Mouse (Mus musculus): Measurements from ENCODE around the gene Lgi1. TPM values are rescaled to one million over a fixed set of nuclear protein-coding genes. Genes with fewer than 3 reads are reported as not detected.

Lgi1 gene
- polyA plus RNA-seq, 1 experiment from 2014 or later = 9.5 TPM

GRCm38 (mm10) chr19:38354819-38355360 is 90.6 kb downstream of the Lgi1 start:
- Histone ChIP-seq H3K4me2 (no peak overlapping the region), H3K9me3 (no peaks in the 10 kb centered on the region), H3K27me3 (no peaks in the 10 kb centered on the region), H3K36me3 (no peaks in the 10 kb centered on the region), H3K27ac (replicated peaks) (no peak overlapping the region), H3K4me1 (replicated peaks) (no peaks in the 10 kb centered on the region; the same call in 1 of the 2 replicates), H3K4me3 (no peak overlapping the region), H3K9ac (no peak overlapping the region)
- no peak for ATAC-seq (ENCODE audit: low read depth)
- WGBS = 71% methylated on average over 10 of the region's 10 CpGs

GRCm38 (mm10) chr19:38356211-38356828 is 92.0 kb downstream of the Lgi1 start:
- ATAC-seq (ENCODE audit: low read depth) = no peak
- H3K9me3 ChIP-seq = no peaks in the 10 kb centered on the region
- 79% methylated on average over 8 of the region's 8 CpGs for WGBS
- no peak overlapping the region for H3K4me3 ChIP-seq
- H3K27me3 ChIP-seq = no peaks in the 10 kb centered on the region
- H3K4me1 ChIP-seq (replicated peaks) = no peaks in the 10 kb centered on the region; the same call in 1 of the 2 replicates
- no peaks in the 10 kb centered on the region for H3K36me3 ChIP-seq
- H3K4me2 ChIP-seq = no peak overlapping the region
- H3K9ac ChIP-seq = no peak overlapping the region
- H3K27ac ChIP-seq (replicated peaks) = no peak overlapping the region

- 53% methylated on average over 9 of the region's 9 CpGs for WGBS
- H3K36me3 ChIP-seq = no peaks in the 10 kb centered on the region
- no peaks in the 10 kb centered on the region; the same call in 1 of the 2 replicates for H3K4me1 ChIP-seq (replicated peaks)
- no peak overlapping the region for H3K4me2 ChIP-seq
- no peak for ATAC-seq (ENCODE audit: low read depth)
- H3K9ac ChIP-seq = no peak overlapping the region
- H3K27me3 ChIP-seq = no peaks in the 10 kb centered on the region
- H3K9me3 ChIP-seq = no peaks in the 10 kb centered on the region
- H3K27ac ChIP-seq (replicated peaks) = no peak overlapping the region
- H3K4me3 ChIP-seq = no peak overlapping the region
These were observed 93.8 kb downstream of the Lgi1 start for GRCm38 (mm10) chr19:38357956-38358623.

- no peak overlapping the region for H3K4me2 ChIP-seq
- 84% methylated on average over 1 of the region's 1 CpGs for WGBS
- no peak overlapping the region for H3K27ac ChIP-seq (replicated peaks)
- H3K9me3 ChIP-seq = no peaks in the 10 kb centered on the region
- no peak for ATAC-seq (ENCODE audit: low read depth)
- no peaks in the 10 kb centered on the region for H3K36me3 ChIP-seq
- H3K9ac ChIP-seq = no peak overlapping the region
- H3K4me1 ChIP-seq (replicated peaks) = no peaks in the 10 kb centered on the region; the same call in 1 of the 2 replicates
- H3K4me3 ChIP-seq = no peak overlapping the region
- no peaks in the 10 kb centered on the region for H3K27me3 ChIP-seq
These were observed 95.0 kb downstream of the Lgi1 start for GRCm38 (mm10) chr19:38359287-38359686.

Other genes with a start within 250 kb of the Lgi1 start
- gene Myof, start 221.0 kb upstream of the Lgi1 start, polyA plus RNA-seq (2015; fragmentation: Nextera tagmentation; extraction: Ambion mirVana) = 2.9 and 3.4 TPM in 2 replicates
- 7.6 and 9.2 TPM in 2 replicates for gene Cep55, start 209.5 kb upstream of the Lgi1 start, polyA plus RNA-seq (2015; fragmentation: Nextera tagmentation; extraction: Ambion mirVana)
- not detected in 2 replicates for gene Ffar4, start 167.5 kb upstream of the Lgi1 start, polyA plus RNA-seq (2015; fragmentation: Nextera tagmentation; extraction: Ambion mirVana)
- gene Rbp4, start 139.3 kb upstream of the Lgi1 start, polyA plus RNA-seq (2015; fragmentation: Nextera tagmentation; extraction: Ambion mirVana) = 2.9 and 4.6 TPM in 2 replicates
- gene Pde6c, start 131.8 kb upstream of the Lgi1 start, polyA plus RNA-seq (2015; fragmentation: Nextera tagmentation; extraction: Ambion mirVana) = 0.14 TPM in 1 of 2 replicates, not detected in the other
- 46.3 and 47.7 TPM in 2 replicates for gene Fra10ac1, start 40.4 kb upstream of the Lgi1 start, polyA plus RNA-seq (2015; fragmentation: Nextera tagmentation; extraction: Ambion mirVana)
- 0.84 and 1.0 TPM in 2 replicates for gene Slc35g1, start 131.4 kb downstream of the Lgi1 start, polyA plus RNA-seq (2015; fragmentation: Nextera tagmentation; extraction: Ambion mirVana)
- 5.2 and 6.4 TPM in 2 replicates for gene Plce1, start 216.6 kb downstream of the Lgi1 start, polyA plus RNA-seq (2015; fragmentation: Nextera tagmentation; extraction: Ambion mirVana)

Measured in neural tube, embryonic 13.5 days (tissue).